Mouse (Mus musculus) CD4-positive, CD25-positive, alpha-beta regulatory T cell (primary cell): ENCODE data around the gene Rsl1d1. TPM values are rescaled to one million over a fixed set of nuclear protein-coding genes. Genes with fewer than 3 reads are reported as not detected.

Experiments used
- polyA plus RNA-seq: library from polyadenylated mRNA; unstranded; fragments of 100-300 nt; shearing (Covaris generic); gene quantifications from one replicate; pipeline ENCODE4 v1.2.1, GENCODE M21; 2017

Rsl1d1 gene
- polyA plus RNA-seq = 162 TPM

DNA sequence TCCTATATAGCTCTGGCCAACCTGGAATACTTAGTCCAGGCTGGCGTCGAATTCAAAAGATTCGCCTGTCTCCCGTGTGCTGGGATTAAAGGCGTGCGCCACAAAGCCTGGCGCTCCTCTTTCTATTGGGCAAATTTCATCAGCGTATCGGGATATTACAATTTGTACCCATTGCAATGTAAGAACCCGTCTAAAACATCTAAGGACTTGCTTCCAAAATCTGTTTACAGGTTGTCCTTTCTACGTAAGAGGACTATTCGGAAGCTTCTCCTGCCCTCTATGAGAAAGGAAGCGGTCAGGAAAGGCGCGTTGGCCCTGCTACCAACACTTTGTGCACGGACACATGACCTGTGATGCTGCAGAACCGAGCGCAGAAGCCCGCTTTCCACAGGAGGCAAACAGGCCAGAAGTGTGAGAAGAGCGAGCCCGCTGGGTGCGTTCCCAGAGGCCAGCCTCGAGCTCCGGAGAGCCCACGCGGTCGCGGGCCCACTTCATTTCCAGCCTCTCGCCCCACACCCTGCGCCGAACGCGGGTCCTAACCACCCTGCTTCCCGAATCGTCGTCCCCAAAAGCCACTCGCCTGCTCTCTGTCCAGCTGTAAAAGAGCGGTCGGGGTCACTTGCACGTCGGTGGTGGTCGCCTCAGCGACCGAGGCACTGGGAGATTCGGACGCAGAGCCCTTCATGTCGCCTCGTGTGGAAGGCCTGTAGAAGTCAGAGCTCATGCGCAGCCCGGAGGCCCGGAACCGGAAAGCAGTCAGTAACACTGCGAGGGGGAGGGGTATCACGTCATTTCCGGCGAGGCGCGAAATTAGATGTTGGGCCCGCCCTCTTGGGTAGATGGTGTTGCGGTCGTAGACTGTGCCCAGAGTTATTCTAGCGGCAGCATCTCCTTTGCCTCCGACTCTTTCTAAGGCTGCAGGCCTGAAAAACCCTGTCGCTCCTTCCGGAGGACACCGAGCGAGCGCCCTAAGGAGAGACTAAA lies at the start of gene Rsl1d1:
Gene Rsl1d1, minus strand, starts transcription at position 761 of the 984 bp plus-strand sequence.

GRCm38 (mm10) chr16:11176208-11176883 lies 26.8 kb downstream of the Rsl1d1 start, which contains the start of gene Zc3h7a:
Gene Zc3h7a, minus strand, starts transcription at chr16:11176393.

Other genes starting within 250 kb of the Rsl1d1 start
- 2.1 TPM for gene Snn, start 142.4 kb downstream of the Rsl1d1 start, polyA plus RNA-seq
- 18.8 TPM for gene Litaf, start 137.2 kb downstream of the Rsl1d1 start, polyA plus RNA-seq
- gene Txndc11, start 68.7 kb downstream of the Rsl1d1 start, polyA plus RNA-seq = 45.9 TPM
- gene Zc3h7a, start 26.9 kb downstream of the Rsl1d1 start, polyA plus RNA-seq = 314 TPM
- gene Gspt1, start 51.0 kb upstream of the Rsl1d1 start, polyA plus RNA-seq = 97.2 TPM
- gene Tnfrsf17, start 110.5 kb upstream of the Rsl1d1 start, polyA plus RNA-seq = not detected
- gene Snx29, start 119.6 kb upstream of the Rsl1d1 start, polyA plus RNA-seq = 23.3 TPM